Mouse (Mus musculus) cerebellum, adult 2 months (tissue): ENCODE results near the gene Olfr624.

Source experiments
- CTCF ChIP-seq: fragments of 200-500 bp; IDR thresholded peaks from 2 replicates; pipeline ENCODE4 v1.5.1; 2011; ENCODE audit warnings: low read depth, mild to moderate bottlenecking, control low read depth, low read length, moderate library complexity, borderline replicate concordance; ENCODE audit not compliant: insufficient read depth
- POLR2A ChIP-seq: fragments of 200-500 bp; IDR thresholded peaks from 2 replicates; pipeline ENCODE4 v1.6.1; 2011; ENCODE audit warnings: low read length, control low read depth, borderline replicate concordance; ENCODE audit not compliant: insufficient read depth

GRCm38 (mm10) chr7:103712024-103712423, 41.0 kb upstream of the Olfr624 start:
- TF ChIP-seq CTCF: no peak
- no peak for TF ChIP-seq POLR2A
